Mouse (Mus musculus) hindbrain, embryonic 14.5 days (tissue): ENCODE measurements around the gene Hoxa1. TPM values are rescaled to one million over a fixed set of nuclear protein-coding genes. Genes with fewer than 3 reads are reported as not detected.

Experiments used
- ATAC-seq: fragments of 200-750 bp; cut with Nextera tagmentation; 2 replicates; pipeline ENCODE4 v1.8.0; 2017; ENCODE audit warnings: moderate number of reproducible peaks, mild to moderate bottlenecking, moderate TSS enrichment, moderate library complexity; ENCODE audit not compliant: low FRiP score
- DNase-seq: peaks from one replicate; pipeline ENCODE4 v3.0.0-alpha.2; 2015; ENCODE audit warnings: low spot score
- H3K27ac ChIP-seq: fragments of 300-500 bp; sonication (generic); 2 replicates; pipeline ENCODE4 v1.5.1; 2014; ENCODE audit warnings: mild to moderate bottlenecking, moderate library complexity
- H3K27me3 ChIP-seq: fragments of 300-500 bp; sonication (generic); 2 replicates; pipeline ENCODE4 v1.6.1; 2014; ENCODE audit warnings: mild to moderate bottlenecking, low read length, mixed read lengths; ENCODE audit not compliant: control insufficient read depth, insufficient read depth
- H3K36me3 ChIP-seq: fragments of 300-500 bp; sonication (generic); replicated peaks from 2 replicates; pipeline ENCODE4 v1.6.1; 2014; ENCODE audit not compliant: control insufficient read depth, insufficient read depth
- H3K4me1 ChIP-seq: fragments of 300-500 bp; sonication (generic); replicated peaks from 2 replicates; pipeline ENCODE4 v1.6.1; 2014; ENCODE audit warnings: antibody characterized with exemption, low read length, mixed read lengths; ENCODE audit not compliant: control insufficient read depth, insufficient read depth
- H3K4me2 ChIP-seq: fragments of 300-500 bp; sonication (generic); replicated peaks from 2 replicates; pipeline ENCODE4 v1.6.1; 2014; ENCODE audit warnings: mild to moderate bottlenecking, moderate library complexity
- H3K4me3 ChIP-seq: fragments of 300-500 bp; sonication (generic); replicated peaks from 2 replicates; pipeline ENCODE4 v1.5.1; 2014; ENCODE audit warnings: mild to moderate bottlenecking, low read length
- H3K9ac ChIP-seq: fragments of 300-500 bp; sonication (generic); 2 replicates; pipeline ENCODE4 v1.6.1; 2014
- H3K9me3 ChIP-seq: fragments of 300-500 bp; sonication (generic); 2 replicates; pipeline ENCODE4 v1.6.1; 2016; ENCODE audit warnings: low read length; ENCODE audit not compliant: control insufficient read depth
- WGBS: fragments of 180-500 bp; shearing (Covaris S2); extraction: QIAGEN DNeasy Blood & Tissue Kit; methylation state at CpG from one replicate; pipeline ENCODE4 v1.1.7; 2014; 5-methylcytosine and 5-hydroxymethylcytosine counted together
- polyA plus RNA-seq: library from polyadenylated mRNA; unstranded; fragments of >200 nt; fragmentation: Nextera tagmentation; extraction: Ambion mirVana; gene quantifications from 2 replicates; pipeline ENCODE4 v1.2.1, GENCODE M21; 2014

Hoxa1 gene
- polyA plus RNA-seq, 1 experiment from 2014 or later, result 3.0 TPM

- H3K9me3 ChIP-seq, result no peaks in the 10 kb centered on the region
- H3K27ac ChIP-seq, result peak overlapping the region; percentile 88
- H3K27me3 ChIP-seq, result peaks cover 91% of the 10 kb centered on the region
- DNase-seq (no peak), ATAC-seq (no peak)
- peak overlapping the region; percentile 50 for H3K4me3 ChIP-seq
- no peaks in the 10 kb centered on the region for H3K36me3 ChIP-seq
- 4% methylated on average over 22 of the region's 22 CpGs for WGBS
- no peaks in the 10 kb centered on the region for H3K4me1 ChIP-seq
- H3K4me2 ChIP-seq, result peak overlapping the region; percentile 81
- peak overlapping the region; percentile 61 for H3K9ac ChIP-seq
Measured at GRCm38 (mm10) chr6:52202362-52203120, 44.4 kb upstream of the Hoxa1 start.

GRCm38 (mm10) chr6:52201269-52201668, 43.2 kb upstream of the Hoxa1 start:
- no peaks in the 10 kb centered on the region for H3K9me3 ChIP-seq
- peak overlapping the region; percentile 50 for H3K4me3 ChIP-seq
- peak overlapping the region; percentile 61 for H3K9ac ChIP-seq
- H3K4me1 ChIP-seq, result no peaks in the 10 kb centered on the region
- WGBS, result 5% methylated on average over 1 of the region's 1 CpGs
- peaks cover 90% of the 10 kb centered on the region for H3K27me3 ChIP-seq
- H3K27ac ChIP-seq, result peak overlapping the region; percentile 95
- H3K36me3 ChIP-seq, result no peaks in the 10 kb centered on the region
- H3K4me2 ChIP-seq, result peak overlapping the region; percentile 81
- DNase-seq (no peak), ATAC-seq (no peak)

GRCm38 (mm10) chr6:52200751-52201250, 42.7 kb upstream of the Hoxa1 start:
- H3K27me3 ChIP-seq, result peaks cover 89% of the 10 kb centered on the region
- H3K36me3 ChIP-seq, result no peaks in the 10 kb centered on the region
- peak overlapping the region; percentile 81 for H3K4me2 ChIP-seq
- H3K9me3 ChIP-seq, result no peaks in the 10 kb centered on the region
- peak overlapping the region; percentile 95 for H3K27ac ChIP-seq
- WGBS, result 10% methylated on average over 10 of the region's 10 CpGs
- no peak for ATAC-seq
- peak overlapping the region; percentile 50 for H3K4me3 ChIP-seq
- peak overlapping the region; percentile 61 for H3K9ac ChIP-seq
- H3K4me1 ChIP-seq, result no peaks in the 10 kb centered on the region
- no peak for DNase-seq

GRCm38 (mm10) chr6:52200073-52200750, 42.1 kb upstream of the Hoxa1 start:
- no peaks in the 10 kb centered on the region for H3K4me1 ChIP-seq
- no peaks in the 10 kb centered on the region for H3K9me3 ChIP-seq
- H3K9ac ChIP-seq, result peak overlapping the region; percentile 61
- 4% methylated on average over 30 of the region's 30 CpGs for WGBS
- no peak for DNase-seq
- H3K27ac ChIP-seq, result peak overlapping the region; percentile 95
- H3K27me3 ChIP-seq, result peaks cover 90% of the 10 kb centered on the region
- H3K4me2 ChIP-seq, result peak overlapping the region; percentile 81
- peak overlapping the region; percentile 50 for H3K4me3 ChIP-seq
- ATAC-seq, result no peak
- H3K36me3 ChIP-seq, result no peaks in the 10 kb centered on the region

- peaks cover 92% of the 10 kb centered on the region for H3K27me3 ChIP-seq
- no peaks in the 10 kb centered on the region for H3K36me3 ChIP-seq
- H3K9me3 ChIP-seq, result no peaks in the 10 kb centered on the region
- H3K4me1 ChIP-seq, result no peaks in the 10 kb centered on the region
- peak overlapping the region; percentile 95 for H3K27ac ChIP-seq
- ATAC-seq (peak; percentile 76; the same call in 1 of the 2 replicates), DNase-seq (peak; percentile 68)
- under 1% methylated on average over 10 of the region's 10 CpGs for WGBS
- peak overlapping the region; percentile 9 for H3K4me3 ChIP-seq
- peak overlapping the region; percentile 70 for H3K9ac ChIP-seq
- peak overlapping the region; percentile 81 for H3K4me2 ChIP-seq
Measured at GRCm38 (mm10) chr6:52197271-52197670, 39.2 kb upstream of the Hoxa1 start.

GRCm38 (mm10) chr6:52196811-52197210, 38.7 kb upstream of the Hoxa1 start:
- H3K4me2 ChIP-seq, result peak overlapping the region; percentile 81
- no peaks in the 10 kb centered on the region for H3K4me1 ChIP-seq
- H3K27me3 ChIP-seq, result peaks cover 94% of the 10 kb centered on the region
- no peaks in the 10 kb centered on the region for H3K36me3 ChIP-seq
- 5% methylated on average over 9 of the region's 9 CpGs for WGBS
- H3K27ac ChIP-seq, result peak overlapping the region; percentile 95
- DNase-seq (no peak), ATAC-seq (no peak)
- H3K9me3 ChIP-seq, result no peaks in the 10 kb centered on the region
- no peak overlapping the region for H3K4me3 ChIP-seq
- H3K9ac ChIP-seq, result peak overlapping the region; percentile 70

- H3K9ac ChIP-seq, result peak overlapping the region; percentile 70
- H3K4me3 ChIP-seq, result 0 out of 2 replicates have a peak overlapping the region, but pooled peaks have one; percentile 51
- DNase-seq (no peak), ATAC-seq (no peak)
- H3K27ac ChIP-seq, result peak overlapping the region; percentile 95
- H3K4me1 ChIP-seq, result no peaks in the 10 kb centered on the region
- 5% methylated on average over 10 of the region's 10 CpGs for WGBS
- no peaks in the 10 kb centered on the region for H3K9me3 ChIP-seq
- peak overlapping the region; percentile 81 for H3K4me2 ChIP-seq
- H3K27me3 ChIP-seq, result peaks cover 87% of the 10 kb centered on the region
- no peaks in the 10 kb centered on the region for H3K36me3 ChIP-seq
Measured at GRCm38 (mm10) chr6:52194690-52195089, 36.6 kb upstream of the Hoxa1 start.

GRCm38 (mm10) chr6:52191860-52192550, 33.9 kb upstream of the Hoxa1 start:
- WGBS, result under 1% methylated on average over 24 of the region's 55 CpGs
- H3K27ac ChIP-seq, result peak overlapping the region; percentile 95
- H3K36me3 ChIP-seq, result no peaks in the 10 kb centered on the region
- H3K27me3 ChIP-seq, result peaks cover 88% of the 10 kb centered on the region
- peak overlapping the region; percentile 51 for H3K4me3 ChIP-seq
- H3K4me1 ChIP-seq, result no peaks in the 10 kb centered on the region
- H3K9ac ChIP-seq, result peak overlapping the region; percentile 70
- ATAC-seq (peak; percentile 82), DNase-seq (peak; percentile 81)
- peak overlapping the region; percentile 81 for H3K4me2 ChIP-seq
- H3K9me3 ChIP-seq, result no peaks in the 10 kb centered on the region
